Mouse (Mus musculus) CD4-positive, CD25-positive, alpha-beta regulatory T cell (primary cell): Measurements from ENCODE around the gene Wdr20. TPM values are rescaled to one million over a fixed set of nuclear protein-coding genes. Genes with fewer than 3 reads are reported as not detected.

Experiments used
- polyA plus RNA-seq: library from polyadenylated mRNA; unstranded; fragments of 100-300 nt; shearing (Covaris generic); gene quantifications from one replicate; pipeline ENCODE4 v1.2.1, GENCODE M21; 2017

Wdr20 gene
- polyA plus RNA-seq = 72.6 TPM

GRCm38 (mm10) chr12:110737170-110738157 is at the start of gene Wdr20:
Gene Wdr20 (plus strand): TSS chr12:110737944.

GRCm38 (mm10) chr12:110702556-110702955 is 35.2 kb upstream of the Wdr20 start, which contains the start of gene Hsp90aa1:
Gene Hsp90aa1 (minus strand): TSS chr12:110702728.

GRCm38 (mm10) chr12:110840348-110841198 is 102.8 kb downstream of the Wdr20 start, which contains the start of gene Mok:
Gene Mok (minus strand): TSS chr12:110840939.

GRCm38 (mm10) chr12:110850010-110850928 is 112.5 kb downstream of the Wdr20 start, which contains the start of gene Zfp839:
Gene Zfp839 (plus strand): TSS chr12:110850253.

Other genes with a start within 250 kb of the Wdr20 start
- 34.8 TPM for gene Dync1h1, start 136.5 kb upstream of the Wdr20 start, polyA plus RNA-seq
- not detected for gene 1700001K19Rik, start 55.3 kb upstream of the Wdr20 start, polyA plus RNA-seq
- 321 TPM for gene Hsp90aa1, start 35.2 kb upstream of the Wdr20 start, polyA plus RNA-seq
- 0.31 TPM for gene Mok, start 103.0 kb downstream of the Wdr20 start, polyA plus RNA-seq
- 4.6 TPM for gene Zfp839, start 112.3 kb downstream of the Wdr20 start, polyA plus RNA-seq
- gene Cinp, start 151.2 kb downstream of the Wdr20 start, polyA plus RNA-seq = 34.8 TPM
- 2.6 TPM for gene Tecpr2, start 151.3 kb downstream of the Wdr20 start, polyA plus RNA-seq
- 7.9 TPM for gene Ankrd9, start 241.1 kb downstream of the Wdr20 start, polyA plus RNA-seq